Mouse (Mus musculus) liver, embryonic 14.5 days (tissue): ENCODE measurements around the gene Itga8. TPM values are rescaled to one million over a fixed set of nuclear protein-coding genes. Genes with fewer than 3 reads are reported as not detected.

ENCODE experiments used
- ATAC-seq: fragments of 200-750 bp; cut with Nextera tagmentation; 2 replicates; pipeline ENCODE4 v1.8.0; 2017; ENCODE audit warnings: moderate number of reproducible peaks, mild to moderate bottlenecking, moderate library complexity; ENCODE audit not compliant: insufficient read depth
- DNase-seq, 3 experiments: peaks; one replicate each; pipeline ENCODE4 v3.0.0-alpha.2; 2012 to 2013; ENCODE audit warnings: low read depth in 3 of 3, low spot score in 3 of 3
- H3K27ac ChIP-seq: fragments of 300-500 bp; sonication (generic); 2 replicates; pipeline ENCODE4 v1.5.1; 2014; ENCODE audit warnings: moderate library complexity, mild to moderate bottlenecking, control low read depth, inconsistent platforms
- H3K27me3 ChIP-seq: fragments of 300-500 bp; sonication (generic); 2 replicates; pipeline ENCODE4 v1.6.1; 2014; ENCODE audit warnings: mild to moderate bottlenecking, low read length, moderate library complexity; ENCODE audit not compliant: control insufficient read depth, insufficient read depth
- H3K36me3 ChIP-seq: fragments of 300-500 bp; sonication (generic); replicated peaks from 2 replicates; pipeline ENCODE4 v1.6.1; 2014; ENCODE audit warnings: low read depth; ENCODE audit not compliant: control insufficient read depth, insufficient read depth
- H3K4me1 ChIP-seq, 2 experiments: fragments of 200-500 bp in 1 of 2; fragments of 300-500 bp in 1 of 2; sonication (generic) in 1 of 2; replicated peaks; 2 replicates each; pipeline ENCODE4 v1.6.1; 2012 to 2014; ENCODE audit warnings: antibody characterized with exemption in 1 of 2, inconsistent platforms in 1 of 2, low read length in 1 of 2; ENCODE audit not compliant: control insufficient read depth in 2 of 2, insufficient read depth in 2 of 2
- H3K4me2 ChIP-seq: fragments of 300-500 bp; sonication (generic); 2 replicates; pipeline ENCODE4 v1.6.1; 2014; ENCODE audit warnings: low read depth, mild to moderate bottlenecking, control low read depth, moderate library complexity
- H3K4me3 ChIP-seq, 2 experiments: fragments of 200-500 bp in 1 of 2; fragments of 300-500 bp in 1 of 2; sonication (generic) in 1 of 2; 2 replicates each; pipeline ENCODE4 v1.5.1; 2012 to 2014; ENCODE audit warnings: low read depth in 2 of 2, low read length in 2 of 2, mild to moderate bottlenecking in 2 of 2, control low read depth in 1 of 2, inconsistent platforms in 1 of 2, moderate library complexity in 1 of 2; ENCODE audit not compliant: insufficient read depth in 1 of 2
- H3K9ac ChIP-seq: fragments of 300-500 bp; sonication (generic); replicated peaks from 2 replicates; pipeline ENCODE4 v1.6.1; 2014; ENCODE audit warnings: mild to moderate bottlenecking, control low read depth, moderate library complexity
- H3K9me3 ChIP-seq: fragments of 300-500 bp; sonication (generic); 2 replicates; pipeline ENCODE4 v1.6.1; 2016; ENCODE audit warnings: low read length, mixed read lengths; ENCODE audit not compliant: control insufficient read depth
- CTCF ChIP-seq: IDR thresholded peaks from 2 replicates; pipeline ENCODE4 v1.5.1; 2016; ENCODE audit warnings: antibody characterized with exemption, low read depth, control low read depth
- EP300 ChIP-seq: IDR thresholded peaks from 2 replicates; pipeline ENCODE4 v1.6.1; 2016; ENCODE audit warnings: antibody characterized with exemption, low read depth
- WGBS: fragments of 180-500 bp; shearing (Covaris S2); extraction: QIAGEN DNeasy Blood & Tissue Kit; methylation state at CpG from one replicate; pipeline ENCODE4 v1.1.7; 2014; ENCODE audit not compliant: insufficient replicate concordance; 5-methylcytosine and 5-hydroxymethylcytosine counted together
- polyA plus RNA-seq, 2 experiments: library from polyadenylated mRNA; depleted of rRNA in 1 of 2; stranded (reverse) in 1 of 2; unstranded in 1 of 2; fragments of >200 nt; fragmentation: Nextera tagmentation in 1 of 2; extraction: Ambion mirVana in 1 of 2; gene quantifications; 2 replicates each; pipeline versions ENCODE4 v1.2.1 to v1.2.3; 2012 to 2014

The Itga8 gene
- polyA plus RNA-seq, 2 experiments: 1.2 to 2.0 TPM

- 52% methylated on average over 8 of the region's 8 CpGs for WGBS
- no peaks in the 10 kb centered on the region for H3K36me3 ChIP-seq
- DNase-seq: no peak
- no peaks in the 10 kb centered on the region for H3K27me3 ChIP-seq
- no peak for ATAC-seq
- no peak overlapping the region for H3K27ac ChIP-seq
- H3K4me2 ChIP-seq: peak overlapping the region; percentile 68; the same call in 1 of the 2 replicates
- H3K4me3 ChIP-seq: no peak overlapping the region
- H3K4me1 ChIP-seq: peaks cover 0 to 5% of the 10 kb centered on the region in 2 experiments; a peak in 2 of 4 replicates
- no peak for TF ChIP-seq EP300
- H3K9me3 ChIP-seq: no peaks in the 10 kb centered on the region
- H3K9ac ChIP-seq: no peak overlapping the region
Observed at GRCm38 (mm10) chr2:12328355-12329067, 26.8 kb upstream of the Itga8 start.

GRCm38 (mm10) chr2:12327691-12328354, 26.1 kb upstream of the Itga8 start:
- Histone ChIP-seq H3K9me3 (no peaks in the 10 kb centered on the region), H3K4me1 (peaks cover 0 to 5% of the 10 kb centered on the region in 2 experiments; a peak in 2 of 4 replicates), H3K4me2 (peak overlapping the region; percentile 68), H3K4me3 (peak overlapping the region; percentile 44 to 67), H3K9ac (peak overlapping the region; percentile 31), H3K27ac (no peak overlapping the region), H3K27me3 (no peaks in the 10 kb centered on the region), H3K36me3 (no peaks in the 10 kb centered on the region)
- ATAC-seq (peak; percentile 18; the same call in 1 of the 2 replicates), DNase-seq (no peak)
- TF ChIP-seq EP300 (no peak), CTCF (no peak)
- WGBS: 33% methylated on average over 11 of the region's 11 CpGs

- 4% methylated on average over 10 of the region's 10 CpGs for WGBS
- Histone ChIP-seq H3K4me3 (peak overlapping the region; percentile 44 to 67), H3K36me3 (no peaks in the 10 kb centered on the region), H3K4me2 (peak overlapping the region; percentile 68), H3K27ac (no peak overlapping the region), H3K9me3 (no peaks in the 10 kb centered on the region), H3K9ac (peak overlapping the region; percentile 18), H3K4me1 (peaks cover 0 to 5% of the 10 kb centered on the region in 2 experiments; a peak in 2 of 4 replicates), H3K27me3 (no peaks in the 10 kb centered on the region)
- ATAC-seq: peak; percentile 66
- TF ChIP-seq CTCF: no peak
- TF ChIP-seq EP300: no peak
- peak; percentile 29 to 48 (median 42) for DNase-seq
Observed at GRCm38 (mm10) chr2:12327216-12327615, 25.5 kb upstream of the Itga8 start.

GRCm38 (mm10) chr2:12325868-12326267, 24.1 kb upstream of the Itga8 start:
- TF ChIP-seq CTCF (no peak), EP300 (no peak)
- DNase-seq (no peak), ATAC-seq (no peak)
- H3K4me1 ChIP-seq: peaks cover 0 to 5% of the 10 kb centered on the region in 2 experiments; a peak in 2 of 4 replicates
- H3K9ac ChIP-seq: no peak overlapping the region
- 55% methylated on average over 2 of the region's 2 CpGs for WGBS
- H3K4me3 ChIP-seq: no peak overlapping the region
- H3K4me2 ChIP-seq: no peak overlapping the region
- no peak overlapping the region for H3K27ac ChIP-seq
- H3K9me3 ChIP-seq: no peaks in the 10 kb centered on the region
- no peaks in the 10 kb centered on the region for H3K36me3 ChIP-seq
- H3K27me3 ChIP-seq: no peaks in the 10 kb centered on the region

GRCm38 (mm10) chr2:12325417-12325816, 23.7 kb upstream of the Itga8 start:
- no peak overlapping the region for H3K4me2 ChIP-seq
- H3K4me3 ChIP-seq: no peak overlapping the region
- no peaks in the 10 kb centered on the region for H3K36me3 ChIP-seq
- H3K27me3 ChIP-seq: no peaks in the 10 kb centered on the region
- ATAC-seq: no peak
- H3K9ac ChIP-seq: no peak overlapping the region
- H3K27ac ChIP-seq: no peak overlapping the region
- H3K4me1 ChIP-seq: peaks cover 0 to 5% of the 10 kb centered on the region in 2 experiments; a peak in 2 of 4 replicates
- H3K9me3 ChIP-seq: no peaks in the 10 kb centered on the region
- no peak for TF ChIP-seq EP300
- TF ChIP-seq CTCF: no peak
- WGBS: 71% methylated on average over 6 of the region's 6 CpGs
- DNase-seq: no peak
